Mouse (Mus musculus): ENCODE data around the gene Vim.
"Not testable (repeated sequence)": the region's sequence is repeated elsewhere in the genome, so short reads cannot be mapped to it uniquely, and the experiment has no call there.

Vim gene

GRCm38 (mm10) chr2:13570122-13570521, 3.6 kb upstream of the Vim start:
- DNase-seq (ENCODE audit: low spot score in 2 of 2), result no peak

DNA sequence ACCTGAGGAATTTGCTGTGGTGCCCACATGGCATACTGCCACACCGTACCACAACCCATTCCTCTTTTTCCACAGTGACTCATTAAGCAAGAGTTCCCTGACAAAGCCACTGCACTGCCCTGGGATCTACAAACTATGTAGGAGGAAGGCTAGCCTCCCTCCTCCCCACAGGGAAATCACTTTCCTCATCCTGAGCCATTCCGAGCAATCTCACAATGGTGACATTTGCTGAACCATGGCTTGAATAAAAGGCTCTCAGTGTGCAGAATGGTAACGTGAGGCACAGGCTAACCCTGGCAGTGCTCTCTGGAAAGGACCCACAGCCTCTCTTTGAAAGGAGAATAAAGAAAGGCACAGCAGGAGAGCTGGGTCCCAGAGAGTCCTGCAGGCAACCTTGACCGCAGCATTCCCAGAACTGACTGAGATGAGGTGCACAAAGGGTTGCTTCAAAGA, 1.6 kb upstream of the Vim start:
- DNase-seq (ENCODE audit: low spot score in 2 of 2), result peak in 1 of 2 experiments; percentile 25

- DNase-seq (ENCODE audit: low spot score in 2 of 2), result no peak
Measured at GRCm38 (mm10) chr2:13572647-13573407, 900 bp upstream of the Vim start.

- DNase-seq (ENCODE audit: low spot score in 2 of 2), result peak; percentile 63 to 69
Measured at GRCm38 (mm10) chr2:13574066-13574800, 506 bp downstream of the Vim start.

- DNase-seq (ENCODE audit: low spot score in 2 of 2), result no peak
Measured at GRCm38 (mm10) chr2:13574801-13575150, 1.0 kb downstream of the Vim start.

DNA sequence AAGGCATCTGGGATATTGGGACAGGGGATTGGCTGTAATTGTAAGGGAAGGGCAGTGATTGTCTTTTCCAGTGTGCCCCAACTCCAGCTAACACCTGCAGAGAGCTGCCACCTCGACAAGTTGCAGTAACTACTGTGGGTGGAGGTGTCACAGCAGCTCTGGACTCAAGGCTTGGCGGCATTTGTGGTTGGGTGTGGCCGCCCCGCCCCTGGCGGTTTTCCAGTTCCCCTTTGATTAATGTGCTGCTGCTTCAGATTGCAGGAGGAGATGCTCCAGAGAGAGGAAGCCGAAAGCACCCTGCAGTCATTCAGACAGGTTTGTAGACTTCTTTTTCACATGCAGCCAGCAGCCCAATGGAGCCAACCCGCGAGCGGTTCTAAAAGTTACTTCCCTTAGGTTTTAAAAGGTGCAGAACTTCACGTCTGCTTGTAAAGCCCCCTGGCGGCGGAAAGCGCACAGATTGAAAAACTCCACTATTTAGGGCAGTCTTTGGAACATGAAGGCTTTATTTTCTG, 1.6 kb downstream of the Vim start:
- peak; percentile 74 to 84 for DNase-seq (ENCODE audit: low spot score in 2 of 2)

- no peak for DNase-seq (ENCODE audit: low spot score in 2 of 2)
Measured at GRCm38 (mm10) chr2:13575926-13576325, 2.2 kb downstream of the Vim start.

GRCm38 (mm10) chr2:13577399-13577798, 3.7 kb downstream of the Vim start:
- DNase-seq (ENCODE audit: low spot score in 2 of 2), result no peak

- DNase-seq (ENCODE audit: low spot score in 2 of 2), result no peak
Measured at GRCm38 (mm10) chr2:13578473-13579152, 4.9 kb downstream of the Vim start.

DNA sequence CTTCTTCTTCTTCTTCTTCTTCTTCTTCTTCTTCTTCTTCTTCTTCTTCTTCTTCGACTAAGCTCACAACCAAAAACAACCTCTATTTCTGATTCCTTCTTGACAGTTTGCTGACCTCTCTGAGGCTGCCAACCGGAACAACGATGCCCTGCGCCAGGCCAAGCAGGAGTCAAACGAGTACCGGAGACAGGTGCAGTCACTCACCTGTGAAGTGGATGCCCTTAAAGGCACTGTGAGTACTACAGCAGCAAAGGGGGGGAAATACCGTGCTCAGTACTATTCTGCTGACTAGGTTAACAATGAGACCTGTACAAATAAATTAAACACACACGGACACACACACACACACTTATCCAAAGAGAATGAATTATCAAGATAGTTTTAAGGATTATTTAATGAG, 5.6 kb downstream of the Vim start:
- no peak for DNase-seq (ENCODE audit: low spot score in 2 of 2)

DNA sequence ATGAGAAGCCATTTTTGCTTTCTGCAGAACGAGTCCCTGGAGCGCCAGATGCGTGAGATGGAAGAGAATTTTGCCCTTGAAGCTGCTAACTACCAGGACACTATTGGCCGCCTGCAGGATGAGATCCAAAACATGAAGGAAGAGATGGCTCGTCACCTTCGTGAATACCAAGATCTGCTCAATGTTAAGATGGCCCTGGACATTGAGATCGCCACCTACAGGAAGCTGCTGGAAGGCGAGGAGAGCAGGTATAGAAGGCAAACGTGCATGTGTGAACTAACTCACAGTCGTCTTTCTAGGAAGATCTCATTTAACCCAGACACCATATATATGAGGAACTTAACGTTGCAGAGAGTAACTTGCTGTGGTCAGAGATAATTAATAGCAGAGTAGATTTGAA, 6.3 kb downstream of the Vim start:
- DNase-seq (ENCODE audit: low spot score in 2 of 2), result no peak

GRCm38 (mm10) chr2:13582184-13582583, 8.5 kb downstream of the Vim start:
- DNase-seq (ENCODE audit: low spot score in 2 of 2), result no peak

GRCm38 (mm10) chr2:13583746-13584145, 10.0 kb downstream of the Vim start:
- not testable (repeated sequence) for DNase-seq (ENCODE audit: low spot score in 2 of 2)

DNA sequence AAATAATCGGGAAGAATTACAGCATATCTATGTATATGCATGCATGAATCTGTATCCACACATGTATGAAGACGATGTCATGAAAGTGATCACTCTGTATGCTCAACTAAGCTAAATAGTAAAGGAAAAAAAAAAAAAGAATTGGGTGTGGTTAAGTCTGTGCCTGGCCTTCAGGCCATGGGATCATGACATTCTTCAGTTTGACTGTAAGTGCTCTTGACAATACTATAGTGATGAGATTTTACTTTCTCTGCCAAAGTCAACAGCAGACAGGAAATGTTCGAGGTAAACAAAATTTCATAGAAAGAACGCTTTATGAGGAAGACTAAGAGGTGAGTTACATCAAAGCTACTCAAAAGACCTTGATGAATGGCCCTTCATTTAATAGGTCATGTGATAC, 19.6 kb downstream of the Vim start:
- DNase-seq (ENCODE audit: low spot score in 2 of 2), result no peak

- DNase-seq (ENCODE audit: low spot score in 2 of 2), result no peak
Measured at GRCm38 (mm10) chr2:13596965-13597656, 23.4 kb downstream of the Vim start.

DNA sequence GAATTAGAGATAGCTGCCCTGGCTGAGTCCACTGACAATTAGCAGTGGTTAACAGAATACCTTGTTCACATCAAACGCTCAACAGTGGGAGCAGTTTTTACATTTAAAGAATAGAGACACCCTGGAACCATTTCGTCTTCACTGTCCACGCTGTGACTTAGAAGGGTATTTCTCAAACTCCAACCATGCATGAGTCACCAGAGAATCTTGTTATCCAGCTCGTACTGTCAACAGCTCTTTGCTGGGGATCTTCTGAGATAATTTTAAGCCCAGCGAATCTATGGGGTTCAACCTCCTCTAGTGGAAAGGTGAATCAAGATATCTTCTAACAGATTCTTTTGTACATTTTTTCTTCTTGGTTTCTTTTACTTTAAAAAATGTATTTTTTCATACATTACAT, 24.4 kb downstream of the Vim start:
- no peak for DNase-seq (ENCODE audit: low spot score in 2 of 2)

- no peak for DNase-seq (ENCODE audit: low spot score in 2 of 2)
Measured at GRCm38 (mm10) chr2:13603093-13603492, 29.4 kb downstream of the Vim start.

GRCm38 (mm10) chr2:13603636-13604035, 29.9 kb downstream of the Vim start:
- not testable (repeated sequence) for DNase-seq (ENCODE audit: low spot score in 2 of 2)

DNA sequence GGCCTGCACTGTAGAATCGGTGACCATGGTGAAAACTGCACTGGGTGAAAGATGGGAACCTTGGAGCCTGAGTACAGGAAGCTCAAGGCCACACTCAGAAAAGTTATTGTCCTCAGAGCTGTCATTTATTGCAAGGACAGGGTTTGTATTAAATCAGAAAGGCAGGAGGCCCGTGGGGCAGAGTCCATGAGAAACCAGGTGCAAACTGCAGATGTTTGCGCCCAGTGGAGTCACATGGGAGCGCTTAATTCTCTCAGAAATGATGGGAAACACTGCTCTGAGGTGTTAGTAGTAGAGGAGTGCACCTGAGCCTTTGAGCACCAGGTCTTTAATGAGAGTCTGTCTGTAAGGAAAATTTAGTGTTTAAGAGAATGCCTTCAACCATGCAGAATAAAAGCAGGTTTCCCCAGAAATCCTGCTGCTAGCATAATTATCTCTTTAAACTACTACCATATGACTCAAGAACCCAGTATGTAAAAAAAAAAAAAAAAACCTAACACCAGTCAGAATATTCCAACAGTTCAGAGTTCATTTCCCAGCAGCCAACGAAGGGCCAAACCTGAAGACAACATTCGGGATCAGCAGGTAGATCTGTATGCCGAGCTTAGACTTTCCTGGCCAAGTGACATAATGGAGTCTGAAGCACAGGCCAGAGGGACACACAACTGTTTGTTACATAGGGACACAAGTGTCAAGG, 56.6 kb downstream of the Vim start:
- no peak for DNase-seq (ENCODE audit: low spot score in 2 of 2)
